Mouse (Mus musculus) mouse embryonic stem cell (cell line): ENCODE results near the gene Itgb3.

Experiments used
- in situ Hi-C, 2 experiments: fragments of 300-500 bp; cut with MboI; formaldehyde crosslinking; loops; 1 replicate in 1 of 2; 3 replicates in 1 of 2; pipeline ENCODE4 v1.14.3; 2019 to 2020; ENCODE audit warnings: low sequenced_read_pairs in 2 of 2, low pct_unique_long_range_greater_than_20kb in 1 of 2, mixed read lengths in 1 of 2; ENCODE audit not compliant: unreplicated experiment in 1 of 2

Itgb3 gene

DNA sequence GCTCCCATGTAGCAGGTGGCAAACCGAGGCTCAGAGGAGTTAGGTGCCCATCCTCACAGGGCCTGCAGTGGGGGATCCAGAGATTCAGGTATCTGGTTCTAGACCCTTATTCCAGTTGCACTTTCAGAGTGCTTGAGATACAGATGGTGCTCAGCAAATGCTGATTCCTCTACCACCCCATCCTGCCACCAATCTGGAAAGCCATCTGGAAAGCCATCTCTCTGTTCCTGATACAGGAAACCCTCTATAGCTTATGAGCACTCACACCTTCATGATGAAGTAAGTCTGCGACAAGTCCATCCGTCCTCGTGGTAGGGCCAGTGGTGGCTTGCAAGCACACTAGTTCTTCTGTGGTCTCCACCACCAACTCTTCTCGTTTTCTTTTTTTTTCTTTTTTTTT is 27.2 kb upstream of the Itgb3 start:
- in situ Hi-C loops: no loop called here

DNA sequence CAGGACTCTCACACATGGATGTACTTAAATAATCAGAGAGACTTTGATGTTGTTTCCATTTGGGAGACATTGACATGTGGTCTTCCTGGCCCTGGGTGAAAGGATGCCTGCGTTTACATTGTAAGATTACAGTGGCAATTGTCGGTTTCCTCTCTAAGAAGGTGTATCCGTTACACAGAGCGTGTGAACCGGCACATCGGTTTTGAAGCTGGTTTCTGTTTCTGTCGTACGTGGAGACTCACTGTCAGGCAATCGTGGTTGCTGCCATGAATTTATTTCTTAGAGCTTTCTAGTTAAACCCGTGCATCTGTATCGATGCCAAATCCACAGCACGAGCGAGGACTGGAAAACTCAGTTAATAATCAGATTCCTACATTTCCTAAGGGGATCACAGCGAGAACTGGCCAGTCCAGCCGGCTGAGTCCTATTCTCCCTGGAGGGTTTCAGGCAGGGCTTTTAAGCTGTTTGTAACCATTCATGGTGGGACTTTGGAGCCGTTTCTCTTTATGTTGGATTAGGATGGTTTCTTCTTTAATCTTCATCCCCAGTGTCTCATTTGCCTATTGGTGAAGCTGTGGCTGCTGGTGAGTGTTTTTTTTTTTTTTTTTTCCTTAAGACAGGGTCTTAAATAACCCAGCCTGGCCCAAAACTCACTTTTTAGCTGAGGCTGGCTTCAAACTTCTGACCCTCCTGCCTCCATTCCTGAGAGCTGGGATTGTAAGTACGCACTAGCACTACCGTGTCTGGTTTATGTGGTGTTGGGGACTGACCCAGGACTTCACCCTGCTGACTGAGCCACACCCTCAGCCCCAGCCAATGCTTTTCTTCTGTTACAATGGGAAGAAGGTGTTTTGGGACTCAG is 26.1 kb upstream of the Itgb3 start:
- in situ Hi-C loops: no loop called here

DNA sequence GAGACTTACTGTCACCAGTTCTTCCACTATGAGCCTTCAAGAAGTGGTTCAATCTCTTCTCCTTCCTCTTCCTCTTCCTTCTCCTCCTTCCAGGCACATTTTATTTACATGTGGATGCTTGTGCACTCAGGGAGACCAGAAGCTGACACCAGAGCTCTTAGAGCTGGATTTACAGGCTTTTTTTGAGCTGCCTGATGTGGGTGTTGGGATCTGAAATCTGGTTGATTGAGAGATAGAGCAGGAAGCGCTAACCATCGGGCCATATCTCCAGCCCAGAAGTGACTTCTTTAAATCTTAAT is 25.5 kb upstream of the Itgb3 start:
- in situ Hi-C loops: no loop called here

DNA sequence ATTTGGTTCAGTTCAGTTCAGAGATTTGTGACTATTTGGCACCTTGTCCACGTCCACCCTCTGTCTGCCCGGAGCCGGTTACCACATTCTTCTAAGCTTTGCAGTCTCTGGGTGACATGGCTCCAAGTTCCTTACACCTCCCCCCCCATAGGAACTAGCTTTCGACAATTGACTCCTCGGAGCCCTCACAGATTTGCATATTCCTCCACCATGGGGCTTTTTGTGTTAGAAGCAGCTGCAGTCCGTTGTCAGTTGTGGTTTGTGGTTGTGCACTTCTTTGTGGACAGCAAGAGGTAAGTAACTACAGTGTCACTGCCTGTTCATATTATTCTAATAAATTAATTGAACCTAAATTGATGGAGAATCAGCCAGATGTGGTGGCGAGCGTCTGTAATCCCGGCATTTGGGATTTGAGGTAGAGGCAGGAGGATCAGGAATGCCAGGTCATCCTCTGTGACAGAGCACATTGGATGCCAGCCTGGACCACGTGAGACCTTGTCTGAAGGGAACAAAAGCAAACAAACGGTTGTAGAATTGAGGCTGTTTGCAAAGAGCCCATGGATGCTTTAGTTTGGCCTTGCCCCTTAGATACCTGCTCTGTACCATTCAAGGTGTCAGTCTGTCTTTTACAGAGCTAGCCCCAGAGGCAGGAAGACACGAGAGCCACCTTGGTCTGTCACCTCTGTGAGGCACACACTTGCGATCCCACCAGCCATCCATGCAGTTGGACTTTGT is 25.0 kb upstream of the Itgb3 start:
- in situ Hi-C loops: no loop called here

DNA sequence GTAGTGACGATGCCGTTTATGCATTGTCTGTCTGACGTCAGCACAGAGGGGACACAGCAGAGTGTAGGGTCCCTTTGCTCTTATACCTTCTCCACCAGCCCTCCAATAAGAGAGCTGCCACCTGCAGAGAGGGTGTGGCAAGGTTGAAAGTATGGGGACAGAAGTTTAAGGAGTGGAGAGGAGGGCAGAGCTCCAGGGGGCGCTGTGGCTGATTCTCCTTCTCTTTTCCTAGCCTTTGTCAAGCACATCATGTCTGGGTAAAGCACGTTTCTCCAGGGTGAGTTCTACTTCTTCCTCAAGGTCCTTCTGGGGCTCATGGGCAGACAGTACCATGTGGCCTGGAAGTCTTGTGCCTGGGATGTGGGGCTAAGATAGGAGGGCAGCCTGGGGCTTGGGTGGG is 22.3 kb upstream of the Itgb3 start:
- in situ Hi-C loops: no loop called here

GRCm38 (mm10) chr11:104587904-104588303 is 19.9 kb upstream of the Itgb3 start:
- in situ Hi-C loops: no loop called here

- in situ Hi-C loops: no loop called here
Measured at GRCm38 (mm10) chr11:104588513-104588912, 19.3 kb upstream of the Itgb3 start.

DNA sequence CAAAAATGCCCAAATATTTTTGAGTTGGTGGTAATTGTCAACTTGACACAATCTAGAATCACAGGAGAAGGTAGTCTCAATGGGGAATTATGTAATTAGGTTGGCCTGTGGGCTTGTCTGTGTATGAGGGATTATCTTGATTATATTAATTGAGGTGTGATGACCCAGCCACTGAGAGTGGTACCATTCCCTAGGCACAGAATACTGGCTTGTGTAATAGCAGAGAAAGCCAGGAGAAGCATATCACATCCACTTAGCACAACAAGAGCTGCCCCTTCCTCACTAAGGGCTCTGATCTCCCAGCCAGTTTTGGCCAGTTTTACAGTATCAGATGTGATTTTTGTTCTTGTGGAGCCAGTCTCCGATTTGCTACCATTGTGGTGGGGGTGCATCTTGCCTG is 18.2 kb upstream of the Itgb3 start:
- in situ Hi-C loops: no loop called here

GRCm38 (mm10) chr11:104590148-104590547 is 17.7 kb upstream of the Itgb3 start:
- in situ Hi-C loops: no loop called here

DNA sequence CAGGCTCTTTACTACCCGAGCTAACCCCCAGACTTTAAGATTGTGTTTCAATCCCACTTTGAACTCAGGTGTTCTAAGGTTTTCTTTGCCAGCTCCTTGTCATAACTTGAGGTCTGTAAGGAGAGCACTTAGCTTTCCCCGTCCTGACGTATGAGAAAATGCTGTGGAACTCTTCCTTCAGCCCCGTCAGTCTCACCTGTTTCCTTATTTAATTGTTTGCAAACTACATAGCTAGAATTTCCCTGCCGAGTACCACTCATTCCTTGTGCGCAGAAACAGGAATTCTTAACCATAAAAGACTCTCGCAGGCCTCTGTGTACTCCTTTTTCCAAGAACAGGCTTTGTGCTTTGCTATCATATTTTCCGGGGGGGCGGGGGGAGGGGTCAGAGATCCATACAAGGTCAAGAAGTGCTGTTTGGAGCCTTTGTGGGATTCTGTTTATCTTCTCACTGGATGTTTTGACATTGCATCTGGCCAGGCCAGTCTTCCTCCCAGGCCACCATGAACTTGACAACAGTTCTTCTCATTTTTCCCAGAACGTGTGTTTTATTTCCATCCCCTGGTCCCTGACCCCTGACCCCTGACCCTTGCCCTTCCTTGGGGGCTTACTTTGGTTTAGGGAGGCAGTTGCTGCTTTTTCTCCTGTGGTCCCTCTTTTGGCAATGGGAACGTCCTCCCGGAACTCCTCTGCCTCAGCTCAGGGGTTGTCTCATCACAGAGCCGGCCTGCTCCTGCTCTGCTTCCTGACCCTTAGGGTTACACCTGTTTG is 15.5 kb upstream of the Itgb3 start:
- in situ Hi-C loops: no loop called here

DNA sequence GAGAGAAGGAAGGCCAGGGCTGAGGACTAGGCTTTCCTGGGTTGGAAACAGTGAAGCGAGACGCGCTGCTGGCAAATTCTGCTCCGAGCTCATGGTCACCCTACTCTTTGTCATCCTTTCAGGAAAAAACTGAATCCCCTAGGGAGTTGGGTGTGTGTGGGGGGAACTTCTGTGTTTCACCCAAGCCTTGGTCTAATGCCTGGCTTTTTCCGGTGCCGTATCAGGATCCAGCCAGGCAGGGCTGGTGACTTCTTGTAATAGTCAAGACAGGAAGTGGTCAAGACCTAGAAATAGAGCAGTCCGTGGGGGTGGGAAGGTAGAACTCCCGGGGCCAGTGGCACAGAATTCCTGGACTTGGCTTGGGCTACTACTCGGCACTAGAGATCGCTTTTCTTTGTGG is 11.4 kb upstream of the Itgb3 start:
- in situ Hi-C loops: no loop called here

DNA sequence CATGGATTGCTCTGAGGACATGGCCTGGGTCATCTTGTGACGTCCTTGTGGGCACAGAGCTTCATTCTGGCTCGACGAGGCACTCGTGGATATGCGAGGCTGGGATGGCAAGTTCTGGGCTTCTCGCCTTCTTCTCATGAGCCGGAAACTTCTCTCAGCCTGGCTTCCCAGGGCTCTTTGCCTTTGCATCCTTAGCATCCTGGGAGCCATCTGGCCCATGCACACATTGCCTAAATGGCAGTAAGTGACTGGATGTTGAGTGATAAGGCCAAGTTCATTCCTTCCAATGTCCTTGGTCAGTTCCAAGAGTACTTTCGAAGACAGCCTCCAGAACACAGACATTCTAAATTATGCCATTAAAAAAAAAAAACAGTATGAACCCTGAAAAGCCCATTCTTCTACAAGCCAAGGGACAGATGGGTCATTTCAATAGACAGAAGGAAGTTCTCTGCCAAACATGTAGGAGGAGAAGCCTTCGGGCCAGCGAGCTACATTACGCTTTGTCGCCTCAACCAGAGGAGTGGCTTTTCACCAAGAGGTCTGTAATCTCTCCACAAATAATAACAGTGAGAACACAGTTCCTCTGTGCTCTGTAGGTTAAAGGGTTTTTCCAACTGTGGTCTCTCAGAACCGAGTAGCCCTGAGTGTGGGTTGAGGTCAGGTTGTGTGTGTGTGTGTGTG is 8.4 kb upstream of the Itgb3 start:
- in situ Hi-C loops: no loop called here

DNA sequence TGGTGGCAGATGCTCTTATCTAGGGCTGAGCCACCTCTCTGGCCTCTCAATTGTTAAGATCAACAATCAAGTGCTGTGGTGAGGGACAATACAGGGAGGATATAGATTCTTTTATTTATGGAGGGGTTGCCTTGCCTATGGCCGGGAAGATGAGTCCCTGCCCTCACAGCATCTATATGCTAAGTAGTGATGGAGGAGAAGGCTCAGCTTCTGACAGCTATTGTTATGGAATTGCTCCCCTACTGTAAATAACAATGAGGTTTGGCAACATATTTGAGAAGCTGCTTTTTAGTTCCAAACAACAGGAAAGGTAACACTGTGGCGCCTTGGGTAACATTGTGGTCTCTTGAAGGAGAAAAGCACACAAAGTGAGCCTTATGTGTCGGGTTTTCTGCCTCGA is 7.1 kb upstream of the Itgb3 start:
- in situ Hi-C loops: no loop called here

GRCm38 (mm10) chr11:104604192-104604591 is 3.6 kb upstream of the Itgb3 start:
- in situ Hi-C loops: no loop called here

GRCm38 (mm10) chr11:104608249-104608920 is 585 bp downstream of the Itgb3 start:
- in situ Hi-C loops: no loop called here

- in situ Hi-C loops: no loop called here
Measured at GRCm38 (mm10) chr11:104609033-104609684, 1.4 kb downstream of the Itgb3 start.

GRCm38 (mm10) chr11:104609733-104610132 is 1.9 kb downstream of the Itgb3 start:
- in situ Hi-C loops: no loop called here

DNA sequence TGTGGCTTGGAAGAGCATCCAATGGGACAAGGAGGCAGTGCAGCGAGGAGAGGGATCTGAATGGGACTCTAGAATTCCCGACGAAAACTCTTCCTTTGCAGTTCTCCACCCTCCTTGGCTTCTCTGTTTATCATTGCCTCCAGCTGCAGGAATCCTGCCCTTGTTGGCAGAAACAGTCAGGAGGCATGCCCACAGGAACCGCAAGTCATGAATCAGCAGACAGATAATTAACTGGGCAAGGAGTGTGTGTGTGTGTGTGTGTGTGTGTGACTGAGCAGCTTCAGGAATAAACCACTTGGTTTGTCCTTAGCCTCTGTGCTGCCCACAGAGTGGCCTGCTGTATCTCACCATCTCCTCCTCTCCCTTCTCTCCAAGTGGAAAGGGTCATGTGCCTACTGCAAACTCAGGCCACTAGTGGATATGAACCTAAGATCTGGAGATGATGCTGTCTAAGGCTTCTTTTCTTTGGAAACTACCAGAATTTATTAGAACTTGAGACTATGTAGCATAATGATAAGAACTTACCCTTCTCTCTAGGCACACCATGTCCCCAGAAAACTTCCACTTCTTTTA is 3.9 kb downstream of the Itgb3 start:
- in situ Hi-C loops: no loop called here
